Mouse (Mus musculus): ENCODE measurements at regions not wholly inside any gene's neighbourhood (a gene's known extent, or its start where the extent isn't known, plus 50 kb on each side); places are given as distances from the start of the nearest gene placed in this dataset.

DNA sequence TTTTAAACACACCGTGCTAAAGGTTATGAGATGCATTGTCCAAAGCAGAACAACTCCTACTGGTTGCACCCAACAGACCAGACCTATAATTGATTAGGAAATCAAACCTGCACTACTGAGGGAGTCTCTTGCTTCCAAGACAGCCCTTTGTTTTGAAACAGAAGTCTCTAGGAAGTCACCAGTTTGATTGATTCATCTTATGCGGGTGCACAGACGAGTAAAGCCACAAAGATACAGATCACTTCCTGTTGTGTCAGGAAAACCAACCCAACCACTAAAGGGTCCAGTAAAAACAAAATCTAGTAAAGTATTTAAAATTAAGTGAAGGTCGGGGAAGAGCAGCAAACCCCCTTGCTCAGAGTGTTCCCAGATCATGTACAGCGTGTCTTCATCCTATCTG lies 58.3 kb upstream of the N6amt1 start:
- no peak for DNase-seq (ENCODE audit: low spot score)

- DNase-seq (ENCODE audit: low spot score): no peak
Observed at GRCm38 (mm10) chr16:87292826-87293225, 61.2 kb upstream of the N6amt1 start.

- DNase-seq (ENCODE audit: low spot score): no peak
Observed at GRCm38 (mm10) chr16:87291716-87292115, 62.3 kb upstream of the N6amt1 start.

DNA sequence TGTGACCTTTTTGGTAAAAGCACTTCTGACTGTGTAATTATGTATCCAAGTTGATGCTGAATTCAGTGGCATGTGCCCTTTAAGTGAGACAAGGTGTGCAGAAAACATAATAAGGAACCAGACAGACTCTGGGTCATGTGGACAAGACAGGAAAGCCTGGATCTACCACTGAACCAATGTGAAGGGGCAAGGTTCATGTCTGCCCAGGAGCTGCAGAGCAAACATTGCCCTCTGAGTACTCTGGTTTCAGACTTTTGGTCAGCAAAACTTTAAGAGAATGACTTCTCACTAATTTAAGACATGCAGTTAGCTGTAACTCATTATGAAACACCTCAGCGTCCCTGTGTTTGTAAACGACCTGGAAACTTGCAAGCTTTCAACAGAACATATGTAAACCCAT lies 68.3 kb upstream of the N6amt1 start:
- no peak for DNase-seq (ENCODE audit: low spot score)

- no peak for DNase-seq (ENCODE audit: low spot score)
Observed at GRCm38 (mm10) chr16:87284835-87285510, 69.0 kb upstream of the N6amt1 start.

DNA sequence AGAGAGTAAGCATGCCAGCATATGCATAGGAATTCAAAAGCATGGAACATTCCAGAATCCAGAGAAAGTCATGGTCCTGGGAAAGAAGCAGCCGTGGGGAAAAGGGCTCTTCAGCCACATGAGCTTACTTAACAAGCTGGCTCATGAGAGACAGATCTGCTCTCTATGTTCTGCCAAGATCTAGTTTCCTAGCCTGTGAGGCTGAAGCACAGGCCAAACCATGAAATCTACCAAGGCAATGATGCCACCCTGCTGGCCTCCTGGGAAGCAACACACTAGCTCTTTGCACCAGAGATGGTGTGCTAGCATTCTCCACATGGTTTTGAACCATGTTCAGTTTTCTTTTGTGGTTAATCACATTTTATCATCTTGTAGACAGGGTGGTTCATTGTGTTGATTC lies 75.5 kb upstream of the N6amt1 start:
- DNase-seq (ENCODE audit: low spot score): no peak

DNA sequence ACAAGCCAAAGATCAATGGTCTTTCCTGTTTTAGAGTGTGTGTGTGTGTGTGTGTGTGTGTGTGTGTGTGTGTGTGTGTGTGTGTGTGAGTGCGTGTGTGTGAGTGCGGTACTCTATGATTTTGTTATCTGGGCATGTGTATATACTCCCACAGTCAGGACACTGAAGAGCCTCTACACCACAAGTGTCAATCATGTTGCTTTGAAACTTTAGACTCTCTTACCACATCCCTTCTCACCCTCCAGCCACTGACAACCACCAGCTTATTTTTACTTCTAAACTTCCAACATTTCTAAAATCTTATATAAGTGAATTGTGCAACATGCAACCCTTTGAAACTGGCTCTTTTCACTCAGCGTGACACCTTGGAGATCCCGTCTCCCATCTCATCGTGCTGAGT lies 81.6 kb upstream of the N6amt1 start:
- DNase-seq (ENCODE audit: low spot score): no peak

DNA sequence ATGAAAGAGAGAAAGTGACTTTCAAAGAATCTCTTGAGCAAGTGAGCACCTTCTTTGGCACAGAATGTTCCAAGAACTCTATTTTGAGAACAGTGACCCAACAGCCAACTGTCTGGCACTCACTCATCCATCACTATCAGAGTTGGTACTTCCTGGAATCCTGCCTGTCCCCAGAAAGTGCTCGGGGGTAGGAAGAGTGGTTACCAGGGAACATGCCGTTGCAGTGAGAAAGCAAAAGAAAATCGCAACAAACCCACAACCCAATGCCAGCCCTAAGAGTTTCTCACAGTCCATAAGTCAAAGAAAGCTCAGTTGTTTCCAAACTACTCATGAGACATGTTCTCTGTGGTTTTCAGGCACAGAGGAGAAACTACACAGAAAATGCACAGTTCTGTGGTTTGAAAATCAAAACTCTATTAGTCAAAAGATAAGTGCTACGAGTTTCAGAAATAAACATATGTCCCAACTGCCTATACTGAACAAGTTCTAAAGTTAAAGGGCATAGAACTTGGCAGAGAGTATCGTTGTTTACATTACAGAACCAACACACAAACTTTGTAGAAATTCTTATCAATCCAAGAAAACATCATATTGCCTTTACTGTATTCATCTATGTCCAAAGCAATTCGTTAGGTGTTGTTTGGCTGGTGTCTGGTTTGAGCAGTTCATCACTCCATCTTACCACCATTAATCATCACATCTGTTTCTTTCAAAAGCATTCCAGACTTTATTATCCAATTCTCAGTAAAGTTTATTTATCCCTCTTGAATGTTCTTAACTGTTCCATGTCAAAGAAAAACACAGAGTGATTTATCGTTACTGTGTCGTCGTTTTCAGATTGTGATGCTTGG lies 85.8 kb upstream of the N6amt1 start:
- DNase-seq (ENCODE audit: low spot score): no peak

DNA sequence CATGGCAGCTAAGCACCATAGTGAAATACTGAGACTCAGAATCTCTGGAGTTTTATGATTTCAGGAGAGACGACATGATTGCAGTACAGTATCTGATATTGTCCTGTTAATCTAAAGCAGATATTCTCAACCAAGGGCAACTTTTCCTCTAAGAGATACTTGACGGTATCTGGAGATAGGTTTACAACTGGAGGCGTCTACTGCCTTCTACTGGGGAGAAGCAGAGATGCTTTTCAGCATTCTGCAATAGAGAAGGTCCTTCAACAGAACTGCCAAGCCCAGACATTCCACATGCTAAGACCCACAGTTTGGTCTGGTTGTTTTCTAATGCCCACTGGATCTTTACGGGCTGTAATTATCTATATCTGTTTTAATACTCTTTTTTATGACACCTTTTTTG lies 86.5 kb upstream of the N6amt1 start:
- no peak for DNase-seq (ENCODE audit: low spot score)

DNA sequence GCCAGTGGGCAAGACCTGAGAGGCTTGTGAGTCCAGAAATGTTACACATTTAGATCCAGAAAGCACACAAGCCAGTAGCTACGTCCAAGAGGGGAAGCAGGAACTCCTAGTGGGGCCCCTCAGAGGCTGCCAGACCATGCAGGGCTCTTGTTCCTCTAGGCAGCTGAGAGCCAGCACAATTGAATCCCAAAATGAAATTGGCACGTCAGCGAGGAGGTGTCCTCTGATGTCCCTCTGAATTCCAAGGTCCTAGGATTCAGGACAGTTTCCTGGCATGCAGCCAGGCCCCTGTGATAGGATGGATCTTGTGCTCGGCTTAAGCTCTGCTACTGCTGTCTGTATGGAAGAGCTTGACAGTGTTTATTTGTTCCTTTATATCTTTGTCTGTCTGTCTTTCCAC lies 90.4 kb upstream of the N6amt1 start:
- no peak for DNase-seq (ENCODE audit: low spot score)

DNA sequence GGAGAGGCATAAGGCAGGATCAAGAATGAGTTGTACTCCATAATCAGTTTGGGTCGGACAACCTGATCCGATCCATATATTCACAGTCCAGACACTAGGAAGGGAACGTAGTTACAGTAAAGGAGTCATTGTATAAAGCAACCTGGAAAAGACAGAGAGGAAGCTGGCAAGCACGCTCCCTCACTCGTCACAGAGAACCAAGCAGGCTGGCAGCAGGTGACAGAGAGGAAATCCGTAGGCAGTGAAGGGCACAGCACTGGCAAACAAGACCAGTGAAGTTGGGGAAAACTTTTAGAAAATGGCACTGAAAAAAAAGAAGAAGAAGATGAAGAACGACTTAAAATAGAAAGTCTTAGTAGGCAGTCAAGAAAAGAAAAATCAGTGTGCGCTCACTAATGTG lies 90.9 kb upstream of the N6amt1 start:
- no peak for DNase-seq (ENCODE audit: low spot score)

GRCm38 (mm10) chr16:87262497-87262896 lies 91.5 kb upstream of the N6amt1 start:
- DNase-seq (ENCODE audit: low spot score): no peak

- no peak for DNase-seq (ENCODE audit: low spot score)
Observed at GRCm38 (mm10) chr16:87261527-87261926, 92.5 kb upstream of the N6amt1 start.

GRCm38 (mm10) chr16:87254736-87255135 lies 99.2 kb upstream of the N6amt1 start:
- no peak for DNase-seq (ENCODE audit: low spot score)

- no peak for DNase-seq (ENCODE audit: low spot score)
Observed at GRCm38 (mm10) chr16:87250531-87250930, 103.5 kb upstream of the N6amt1 start.

DNA sequence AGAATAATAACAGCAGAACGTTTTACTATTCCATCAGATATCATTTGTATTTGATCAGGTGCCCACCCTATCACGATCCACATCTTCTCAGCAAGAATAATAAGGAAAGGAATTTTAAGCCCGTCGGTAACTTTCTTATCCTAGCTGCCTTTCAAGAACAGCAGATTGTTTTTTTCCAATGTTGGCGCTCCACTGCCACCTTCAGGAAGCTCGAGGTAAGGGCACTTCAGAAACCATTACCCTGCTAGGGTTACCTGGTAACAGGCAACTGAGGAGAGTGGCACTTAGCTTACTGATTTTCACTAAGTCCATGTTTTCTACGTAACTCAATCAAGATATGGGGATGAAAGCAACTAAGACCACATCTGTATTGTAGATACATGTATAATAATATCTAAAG lies 104.1 kb upstream of the N6amt1 start:
- DNase-seq (ENCODE audit: low spot score): no peak

DNA sequence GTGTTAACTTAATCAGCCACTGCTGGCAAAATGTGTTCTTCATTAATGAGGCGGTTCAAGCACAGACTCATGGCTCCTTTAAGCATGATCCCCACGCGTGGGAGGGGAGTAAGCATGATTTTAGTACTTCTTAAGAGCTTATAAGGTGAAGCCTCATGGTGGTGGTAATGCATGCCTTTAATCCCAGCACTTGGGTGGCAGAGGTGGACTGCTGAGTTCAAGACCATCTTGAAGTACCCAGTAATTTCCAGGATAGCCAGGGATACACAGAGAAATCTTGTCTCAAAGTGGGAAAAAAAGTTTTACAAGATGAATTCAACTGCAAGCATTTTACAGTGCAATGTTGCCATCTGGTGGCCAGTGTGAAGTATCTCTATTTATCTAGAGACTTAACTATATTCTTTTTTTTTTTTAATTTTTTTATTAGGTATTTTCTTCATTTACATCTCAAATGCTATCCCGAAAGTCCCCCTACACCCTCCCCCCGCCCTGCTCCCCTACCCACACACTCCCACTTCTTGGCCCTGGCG lies 105.4 kb upstream of the N6amt1 start:
- DNase-seq (ENCODE audit: low spot score): no peak

GRCm38 (mm10) chr16:87245933-87246791 lies 107.8 kb upstream of the N6amt1 start:
- peak; percentile 40 for DNase-seq (ENCODE audit: low spot score)

DNA sequence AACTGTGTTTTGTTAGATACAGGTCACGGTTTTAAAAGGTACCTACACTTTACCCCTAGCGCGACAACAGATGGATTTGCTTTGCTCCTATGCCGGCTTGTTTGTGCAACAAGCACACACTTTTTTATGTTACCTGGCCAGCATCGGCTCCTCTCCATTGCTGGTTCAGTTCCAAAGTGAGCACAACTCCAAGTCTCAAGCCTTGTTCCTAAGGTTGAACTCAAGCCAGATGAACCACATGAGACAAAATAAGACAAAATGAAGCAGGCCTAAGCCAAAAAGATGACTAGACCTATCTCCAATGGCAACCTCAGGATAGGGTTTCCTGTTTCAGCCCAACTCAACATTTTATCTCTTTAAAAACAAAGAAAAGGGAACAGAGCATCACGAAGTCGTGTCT lies 108.5 kb upstream of the N6amt1 start:
- no peak for DNase-seq (ENCODE audit: low spot score)

DNA sequence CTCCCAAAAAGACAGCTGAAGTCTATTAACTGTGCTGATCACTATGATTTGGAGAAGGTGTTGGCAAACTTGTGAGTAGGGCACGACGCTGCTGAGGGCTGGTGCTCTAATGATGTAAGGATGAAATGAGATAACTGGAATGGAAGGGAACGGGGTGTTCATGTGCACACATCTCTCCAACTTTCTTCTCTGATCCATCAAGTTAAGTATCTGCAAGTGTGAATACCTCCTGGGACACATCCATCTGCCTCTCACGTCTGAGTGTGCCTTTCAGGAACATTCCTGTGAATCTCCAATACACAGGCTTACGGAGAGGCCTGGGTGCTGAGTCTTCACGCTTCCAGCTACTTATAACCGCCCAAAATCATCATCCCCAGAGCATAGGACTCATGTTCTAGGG lies 112.0 kb upstream of the N6amt1 start:
- no peak for DNase-seq (ENCODE audit: low spot score)

- no peak for DNase-seq (ENCODE audit: low spot score)
Observed at GRCm38 (mm10) chr16:87239105-87239504, 114.9 kb upstream of the N6amt1 start.

DNA sequence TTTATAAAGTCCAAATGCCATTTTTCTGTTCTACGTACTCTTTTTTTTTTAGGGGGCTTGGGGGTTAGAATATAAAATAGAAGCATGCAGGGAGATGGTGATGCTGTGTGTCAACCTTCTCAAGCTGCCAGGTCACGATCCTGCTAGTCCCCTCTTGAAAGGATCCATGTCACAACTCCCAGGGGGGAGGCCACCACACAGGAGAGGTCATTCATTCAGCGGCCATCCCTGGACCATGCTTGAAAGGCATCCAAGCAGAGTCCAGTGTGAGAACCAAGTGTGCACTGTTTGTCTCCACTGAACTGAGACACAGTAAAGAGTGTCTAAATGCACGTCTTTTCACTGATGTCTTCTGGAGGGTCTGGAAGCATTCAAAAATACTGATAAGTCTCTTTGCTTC lies 119.8 kb upstream of the N6amt1 start:
- DNase-seq (ENCODE audit: low spot score): no peak

Measured in urinary bladder, adult 2 months (tissue).